Mouse (Mus musculus) ovary, postnatal 10 days (tissue): Measurements from ENCODE around the gene Cacna2d1.

Source experiments
- DNase-seq: peaks from one replicate; pipeline ENCODE4 v3.0.0; 2022; ENCODE audit warnings: low spot score

Cacna2d1 gene

DNA sequence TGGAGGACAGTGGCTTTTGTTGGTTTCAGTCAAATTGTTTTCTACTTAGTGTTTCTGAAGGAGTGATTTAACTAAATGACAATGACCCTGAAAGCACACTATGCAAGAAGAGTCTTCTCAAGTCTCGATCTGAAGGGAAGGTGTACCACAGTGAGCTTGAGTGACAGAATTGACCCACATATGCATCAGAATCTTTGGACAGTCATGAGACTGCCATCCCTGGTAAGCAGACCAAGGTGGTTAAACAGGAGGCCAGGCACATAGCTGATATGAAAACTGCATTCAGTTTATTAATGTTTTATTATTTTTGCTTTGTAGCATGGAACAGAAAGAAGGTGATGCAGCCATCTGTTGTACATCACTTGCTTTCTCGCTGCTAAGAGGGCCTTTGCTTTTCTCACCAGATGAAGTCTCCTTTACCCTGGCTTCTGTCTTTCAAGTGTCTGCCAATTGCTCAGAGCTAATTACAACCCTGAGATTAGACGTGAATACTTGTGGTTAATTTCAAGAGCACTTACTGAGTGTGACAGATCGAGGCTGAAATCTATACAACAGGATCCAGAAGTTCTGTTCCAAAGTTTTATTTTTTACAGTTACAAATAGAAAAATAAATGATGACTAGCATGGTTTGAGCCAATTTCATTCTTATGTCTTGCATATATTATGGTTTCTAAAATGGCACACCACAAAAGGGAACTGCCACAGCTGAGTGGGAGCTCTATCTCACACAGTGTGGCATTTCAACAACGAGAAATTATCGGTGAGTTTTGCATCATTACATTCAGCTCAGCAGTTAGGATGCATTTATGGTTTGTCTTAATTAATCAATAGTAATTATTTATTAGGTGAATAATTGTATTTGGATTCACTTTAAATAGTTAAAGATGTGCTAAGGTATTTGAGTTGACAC, 221.1 kb downstream of the Cacna2d1 start:
- no peak for DNase-seq

DNA sequence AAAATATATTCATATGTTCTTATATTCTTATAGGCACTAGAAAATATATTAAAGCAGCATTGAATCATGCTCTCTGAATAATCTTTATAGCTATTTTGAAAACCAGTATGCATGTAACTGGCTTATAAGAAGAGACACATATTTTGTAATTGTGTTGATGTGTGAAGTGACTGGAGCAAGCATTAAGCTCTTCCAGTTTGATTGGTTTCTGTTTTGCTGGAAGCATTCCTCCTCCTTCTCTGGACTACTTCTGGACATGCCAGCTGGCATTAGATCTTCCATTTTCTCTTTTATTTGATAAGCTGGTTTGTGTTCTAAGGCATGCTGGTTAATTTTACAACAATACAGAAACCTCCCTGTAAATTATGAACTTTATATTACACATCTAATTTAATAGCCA, 228.8 kb downstream of the Cacna2d1 start:
- no peak for DNase-seq

- DNase-seq, result no peak
Observed at GRCm38 (mm10) chr5:16166117-16166867, 231.8 kb downstream of the Cacna2d1 start.

GRCm38 (mm10) chr5:16166868-16167267, 232.4 kb downstream of the Cacna2d1 start:
- DNase-seq, result no peak

DNA sequence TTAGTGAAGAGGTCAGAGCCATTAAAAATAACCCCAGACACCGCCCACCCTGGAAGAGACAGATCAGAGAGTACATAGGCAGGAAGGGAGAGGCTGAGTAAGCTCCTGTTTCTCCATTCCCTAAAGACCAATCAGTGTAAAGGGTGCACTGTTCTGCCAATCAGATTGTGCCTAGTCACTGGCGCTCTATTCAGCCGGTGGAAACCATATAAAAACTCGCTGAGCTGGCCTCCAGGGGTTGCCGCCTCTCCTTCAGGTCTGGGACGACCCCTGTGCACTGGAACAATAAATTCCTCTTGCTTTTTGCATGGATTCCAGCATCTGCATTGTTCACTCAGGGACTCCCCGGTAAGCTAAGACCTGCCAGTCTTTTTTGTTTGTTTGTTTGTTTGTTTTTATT, 246.6 kb downstream of the Cacna2d1 start:
- DNase-seq, result no peak

DNA sequence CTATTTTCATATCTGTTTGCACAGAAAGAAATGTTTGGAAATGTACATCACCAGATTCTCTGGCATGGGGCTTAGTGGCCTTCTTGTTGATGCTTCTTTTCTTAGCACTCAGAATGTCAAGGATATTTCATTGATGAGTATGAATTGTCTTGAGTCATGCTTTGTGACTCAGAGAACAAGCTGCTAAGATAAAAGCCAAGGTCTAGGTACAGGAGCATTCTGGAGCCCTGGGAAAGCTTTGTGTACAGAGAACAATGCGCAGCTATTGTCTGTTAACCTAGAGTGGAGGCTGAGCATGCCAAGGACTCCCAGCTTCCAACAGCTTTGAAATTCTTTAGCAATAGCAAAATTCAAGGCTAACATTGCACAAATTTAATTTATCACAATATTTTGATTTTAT, 249.6 kb downstream of the Cacna2d1 start:
- DNase-seq, result no peak

DNA sequence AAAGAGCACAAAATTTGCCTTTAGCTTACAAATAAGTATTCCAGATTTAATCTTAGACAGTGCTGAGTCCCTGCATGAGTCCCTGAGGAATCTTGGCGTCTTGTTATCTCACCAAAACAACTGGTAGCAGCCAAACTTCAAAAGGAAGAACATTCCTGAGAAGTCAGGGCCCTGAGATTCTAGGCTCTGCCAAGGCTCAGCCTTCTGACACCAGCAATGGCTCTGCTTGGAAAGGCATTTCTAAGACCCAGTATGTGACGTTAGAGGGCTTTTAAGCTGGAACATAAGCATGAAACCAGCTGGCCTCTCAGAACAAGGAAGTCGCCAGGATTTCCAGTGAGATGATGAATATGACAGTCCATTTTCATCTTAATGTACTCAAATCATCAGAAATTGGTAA, 253.4 kb downstream of the Cacna2d1 start:
- no peak for DNase-seq

GRCm38 (mm10) chr5:16189878-16190277, 255.4 kb downstream of the Cacna2d1 start:
- no peak for DNase-seq

DNA sequence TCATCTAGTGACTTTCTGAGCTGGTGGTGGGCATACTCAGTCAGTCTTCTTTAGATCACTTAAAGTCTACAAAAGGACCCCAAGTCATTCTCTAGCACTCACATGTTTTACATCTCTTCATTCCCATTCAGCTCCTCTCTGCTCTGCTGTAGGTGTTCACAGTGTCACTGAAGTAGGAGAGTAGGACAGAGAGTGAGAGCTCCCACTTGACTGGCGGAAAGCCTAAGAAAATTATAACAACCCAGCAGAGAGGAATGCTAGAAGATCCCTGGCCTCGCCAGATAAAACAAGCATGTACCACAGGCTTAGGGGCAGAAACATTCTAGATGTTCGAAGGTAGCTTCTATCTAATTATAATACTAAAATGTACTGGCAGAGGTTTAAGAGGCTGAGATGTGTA, 256.7 kb downstream of the Cacna2d1 start:
- DNase-seq, result no peak

DNA sequence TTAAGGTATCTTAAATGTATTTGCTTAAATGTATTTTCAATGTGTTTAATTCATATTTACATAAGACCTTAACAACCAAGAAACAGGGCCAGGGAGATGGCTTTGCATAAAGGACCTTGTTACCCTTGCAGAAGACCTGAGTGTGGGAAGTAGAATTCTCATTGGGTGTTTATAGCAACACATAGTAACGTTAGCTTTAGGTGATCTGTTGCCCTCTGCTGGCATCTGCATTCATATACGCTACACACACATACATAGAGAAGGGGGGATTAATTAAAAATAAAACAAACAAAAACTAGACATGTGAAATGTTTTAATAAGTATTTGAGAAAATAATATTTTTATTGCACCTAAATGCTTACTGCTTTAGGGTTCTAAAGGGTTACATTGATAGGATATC, 265.3 kb downstream of the Cacna2d1 start:
- no peak for DNase-seq

- no peak for DNase-seq
Observed at GRCm38 (mm10) chr5:16221960-16222359, 287.5 kb downstream of the Cacna2d1 start.

DNA sequence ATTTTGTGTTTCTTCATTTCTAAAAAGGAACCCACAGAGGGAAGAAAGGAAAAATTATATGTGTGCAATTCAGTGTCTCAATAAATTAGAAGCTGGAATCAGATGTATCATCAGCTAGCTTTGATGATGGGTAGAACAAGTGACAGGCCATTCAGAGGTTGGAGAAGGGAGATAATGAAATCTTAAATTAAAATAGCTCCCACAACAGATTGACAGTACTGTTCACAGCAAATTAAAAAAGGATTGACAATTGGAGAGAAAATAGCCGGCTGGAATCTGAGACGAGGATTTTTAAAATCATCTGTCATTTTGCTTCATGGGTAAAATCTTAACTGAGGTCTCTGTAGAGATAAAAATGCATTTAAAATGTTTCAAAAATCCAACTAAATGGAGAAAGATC, 290.9 kb downstream of the Cacna2d1 start:
- DNase-seq, result no peak

GRCm38 (mm10) chr5:16229384-16229783, 294.9 kb downstream of the Cacna2d1 start:
- DNase-seq, result no peak

DNA sequence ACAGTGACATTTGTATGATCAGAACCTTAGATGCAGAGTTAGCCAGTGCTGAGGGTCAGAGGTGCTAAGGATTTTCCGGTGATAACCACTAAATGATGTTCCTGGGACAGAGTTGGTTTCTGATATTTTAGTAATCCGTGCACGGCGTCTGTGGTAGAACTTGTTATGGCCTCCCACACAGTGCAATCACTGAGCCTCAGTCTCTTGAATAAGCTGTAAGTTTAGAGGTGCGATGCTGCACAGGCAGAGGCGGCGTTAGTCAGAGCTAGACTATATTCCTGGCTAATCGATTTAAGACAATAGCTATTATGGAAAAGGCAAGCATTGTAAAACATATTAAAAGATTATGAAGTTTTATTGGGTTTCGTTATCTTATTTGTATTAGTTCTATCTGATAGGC, 297.0 kb downstream of the Cacna2d1 start:
- DNase-seq, result no peak

GRCm38 (mm10) chr5:16234891-16235290, 300.4 kb downstream of the Cacna2d1 start:
- no peak for DNase-seq

GRCm38 (mm10) chr5:16235864-16236263, 301.4 kb downstream of the Cacna2d1 start:
- DNase-seq, result no peak

GRCm38 (mm10) chr5:16236608-16237007, 302.1 kb downstream of the Cacna2d1 start:
- DNase-seq, result no peak

DNA sequence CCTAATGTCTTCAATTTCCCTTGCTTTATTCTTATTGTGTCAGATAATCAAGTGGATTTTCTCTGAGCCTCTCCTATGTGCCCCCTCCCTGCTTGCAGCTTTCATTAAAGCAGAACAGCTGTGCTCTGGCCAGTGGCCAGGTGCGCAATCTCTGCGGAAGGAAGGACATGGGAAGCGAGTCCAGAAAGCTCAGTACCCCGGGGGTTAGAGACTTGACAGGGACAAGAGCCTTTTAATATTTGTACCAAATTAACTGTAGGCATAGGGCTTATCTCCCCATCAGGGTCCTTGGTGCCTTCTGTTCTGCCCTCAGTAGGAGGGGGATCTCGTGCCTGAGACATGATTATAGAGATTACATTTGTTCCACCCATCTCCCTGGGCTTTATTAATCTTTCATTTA, 303.5 kb downstream of the Cacna2d1 start:
- DNase-seq, result peak; percentile 11

DNA sequence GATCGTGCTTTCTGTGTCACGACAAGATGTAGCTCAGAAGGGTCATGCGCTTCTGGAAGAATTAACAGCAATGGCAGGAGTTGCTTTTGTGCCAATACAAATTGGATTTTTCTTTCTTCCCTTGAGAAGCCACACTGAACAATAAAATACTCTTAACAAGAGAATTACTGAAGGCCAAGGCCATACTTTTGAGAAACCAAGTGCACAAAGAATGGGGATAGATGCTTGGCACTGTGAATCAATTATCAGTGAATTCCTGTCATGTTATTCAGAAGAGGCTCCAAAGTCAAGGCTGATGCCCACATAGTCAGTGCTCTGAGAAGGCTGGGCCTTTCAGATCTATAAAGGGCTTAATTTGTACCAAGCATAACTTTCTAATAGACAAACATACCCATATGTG, 305.8 kb downstream of the Cacna2d1 start:
- no peak for DNase-seq

DNA sequence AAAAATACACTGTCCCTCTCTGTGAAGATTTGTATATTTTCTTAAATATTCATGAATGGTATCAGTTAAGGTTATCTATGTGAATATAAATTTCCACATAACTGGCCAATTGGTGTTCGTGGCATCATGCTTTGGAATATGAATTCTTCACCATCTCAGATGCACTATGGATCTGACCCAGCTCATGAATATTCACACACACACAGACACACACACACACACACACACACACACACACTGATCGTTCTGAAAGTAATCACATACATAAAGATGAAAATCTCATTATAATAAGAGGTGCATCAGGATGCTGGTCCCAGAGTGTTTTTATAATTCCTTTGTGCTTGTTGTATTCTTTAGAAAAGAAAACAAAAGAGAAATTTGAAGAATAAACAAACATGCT, 309.1 kb downstream of the Cacna2d1 start:
- DNase-seq, result no peak

DNA sequence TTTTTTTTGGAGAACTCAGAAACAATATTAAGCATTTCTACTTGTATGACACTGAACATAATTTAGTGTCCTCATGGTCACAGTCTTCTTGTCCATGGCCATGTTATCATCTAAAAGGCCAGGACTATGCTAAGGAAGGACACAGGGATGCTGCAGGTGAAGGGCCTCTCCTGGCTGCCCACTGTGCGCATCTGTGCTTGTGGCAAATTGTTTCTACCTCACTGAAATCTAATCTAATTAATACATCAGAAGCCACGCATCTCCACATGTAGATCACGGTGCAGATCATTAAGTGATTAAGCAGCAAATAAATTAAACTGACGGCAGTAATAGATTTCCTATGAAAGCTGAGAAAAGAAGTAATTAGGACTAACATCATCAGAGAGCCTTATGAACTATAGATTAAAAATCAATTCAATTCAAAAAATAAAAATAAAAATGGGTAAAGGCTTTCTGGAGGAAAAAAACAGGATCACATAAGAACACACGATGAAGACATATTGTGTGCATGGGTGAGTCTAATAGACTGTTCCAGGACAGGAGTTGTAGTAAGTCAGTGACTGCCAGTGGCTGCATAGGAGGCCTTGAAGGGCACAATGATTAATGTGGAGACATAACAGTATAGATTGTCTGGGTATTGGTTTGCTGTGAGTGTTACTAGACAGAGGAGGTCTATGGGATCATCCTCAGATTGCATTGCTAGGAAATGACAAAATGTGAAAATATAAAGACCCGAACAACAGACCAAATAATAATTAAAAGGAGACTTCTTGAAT, 318.4 kb downstream of the Cacna2d1 start:
- DNase-seq, result no peak

- DNase-seq, result no peak
Observed at GRCm38 (mm10) chr5:16253768-16254167, 319.3 kb downstream of the Cacna2d1 start.

DNA sequence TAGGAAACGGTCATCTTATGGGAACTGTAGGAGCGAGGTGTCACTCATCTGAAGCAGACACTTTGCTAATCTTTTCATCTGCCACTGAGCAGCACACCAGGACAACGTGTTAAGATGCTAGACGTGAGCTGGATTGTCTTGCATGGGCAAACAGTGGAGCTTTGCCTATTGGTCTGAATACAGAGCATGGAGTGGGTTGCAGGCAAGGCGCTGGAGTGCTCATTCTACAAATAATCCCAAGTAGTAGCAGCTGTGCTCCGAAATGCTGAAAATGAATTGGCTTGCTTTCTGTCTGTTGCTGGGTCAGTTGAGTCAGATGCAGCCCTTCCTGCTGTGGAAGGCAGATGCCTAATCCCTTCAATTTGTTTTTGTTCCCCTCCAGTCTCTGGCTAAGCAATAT, 330.9 kb downstream of the Cacna2d1 start:
- DNase-seq, result no peak
